Mouse (Mus musculus) thymus, postnatal 36 days (tissue): ENCODE results near the gene Plpp3.

ENCODE experiments used
- DNase-seq, 2 experiments: peaks; one replicate each; pipeline ENCODE4 v3.0.0; 2022; ENCODE audit warnings: mixed read lengths in 2 of 2

Gene Plpp3

DNA sequence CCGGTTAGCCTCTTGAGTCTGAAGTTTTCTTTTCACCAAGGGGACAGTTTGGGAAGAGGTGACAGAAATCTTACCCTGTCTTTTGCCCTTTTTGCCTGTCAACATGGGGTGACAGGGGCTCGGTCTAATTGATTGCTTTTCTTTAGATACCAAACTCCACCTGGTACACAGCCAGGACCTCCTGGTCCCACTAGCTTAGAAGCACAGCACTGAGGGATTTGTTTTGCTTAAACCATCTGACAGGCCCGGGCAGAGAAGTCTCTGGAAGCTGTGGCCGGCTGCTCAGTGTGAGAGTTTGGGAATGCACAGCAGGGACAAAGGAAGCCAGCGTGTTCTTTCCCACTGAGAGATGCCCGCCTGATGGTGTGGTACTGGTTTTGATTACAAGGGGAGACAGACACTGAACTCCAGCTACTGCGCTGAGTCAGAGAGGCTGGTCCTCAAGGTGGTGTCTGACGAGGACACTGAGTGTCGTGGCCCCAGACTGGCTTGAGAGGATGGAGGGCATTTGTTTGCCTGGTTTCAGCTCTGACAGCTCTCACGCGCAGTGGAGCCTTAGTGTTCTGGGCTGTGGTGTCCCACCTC is 64.2 kb downstream of the Plpp3 start:
- DNase-seq: no peak

DNA sequence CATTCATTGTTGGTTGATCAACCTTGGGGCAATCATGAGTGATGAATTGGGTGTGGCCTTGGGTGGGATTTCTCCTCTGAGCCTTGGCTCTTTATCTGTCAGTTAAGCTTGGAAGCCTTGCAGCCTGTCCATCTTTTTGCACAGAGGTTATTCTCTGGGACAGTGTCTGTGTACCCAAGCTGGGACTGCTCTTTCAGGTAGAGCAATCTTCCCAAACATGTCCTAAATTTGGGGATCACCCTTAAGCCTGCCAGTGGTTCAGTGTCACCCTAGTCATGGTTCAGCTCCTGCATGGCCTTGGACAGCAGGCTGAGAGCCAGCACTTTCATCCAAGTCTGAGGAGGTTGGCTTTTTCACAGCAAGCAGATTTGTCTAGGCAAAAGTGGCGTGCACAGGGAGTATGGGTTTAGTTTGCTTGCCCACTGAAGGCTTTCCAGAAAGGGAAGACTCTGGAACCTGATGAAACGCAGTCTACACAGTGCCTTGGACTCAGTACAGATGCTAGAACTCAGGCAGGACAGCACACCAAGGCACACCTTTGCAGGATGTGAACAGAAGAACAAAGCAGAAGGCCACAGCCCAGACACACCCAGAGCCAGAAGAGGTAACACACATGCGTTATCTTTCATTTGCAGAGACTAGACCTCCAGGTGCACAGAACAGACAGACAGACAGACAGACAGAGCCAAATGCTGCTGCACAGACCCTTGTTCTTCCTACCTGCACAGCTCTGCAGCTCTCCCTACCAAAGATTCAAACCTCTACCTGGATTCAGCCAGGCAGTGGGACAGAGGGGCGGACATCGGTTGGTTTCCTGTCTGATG is 66.2 kb downstream of the Plpp3 start:
- no peak for DNase-seq

- no peak for DNase-seq
These were observed 66.8 kb downstream of the Plpp3 start for GRCm38 (mm10) chr4:105223925-105224300.

- DNase-seq: no peak
These were observed 68.4 kb downstream of the Plpp3 start for GRCm38 (mm10) chr4:105225512-105225911.

DNA sequence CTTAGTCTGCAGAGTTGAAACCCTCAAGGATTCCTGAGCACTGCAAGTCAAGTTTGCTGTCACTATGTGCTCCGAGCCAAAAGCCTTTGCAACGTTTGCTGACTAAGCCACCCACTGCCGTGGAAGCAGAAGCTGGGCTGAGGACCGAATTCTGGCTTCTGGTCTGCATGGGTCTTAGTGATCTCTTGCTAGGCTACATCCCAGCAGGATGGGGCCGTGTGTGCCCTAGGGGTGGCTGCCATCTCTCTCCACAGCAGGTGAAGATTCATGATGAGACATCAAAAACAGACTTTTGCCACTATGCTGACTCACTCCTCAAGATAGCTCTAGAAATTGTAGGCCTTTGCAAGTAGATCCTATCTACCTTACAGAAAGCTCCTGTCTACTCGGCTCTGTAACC is 69.2 kb downstream of the Plpp3 start:
- no peak for DNase-seq

DNA sequence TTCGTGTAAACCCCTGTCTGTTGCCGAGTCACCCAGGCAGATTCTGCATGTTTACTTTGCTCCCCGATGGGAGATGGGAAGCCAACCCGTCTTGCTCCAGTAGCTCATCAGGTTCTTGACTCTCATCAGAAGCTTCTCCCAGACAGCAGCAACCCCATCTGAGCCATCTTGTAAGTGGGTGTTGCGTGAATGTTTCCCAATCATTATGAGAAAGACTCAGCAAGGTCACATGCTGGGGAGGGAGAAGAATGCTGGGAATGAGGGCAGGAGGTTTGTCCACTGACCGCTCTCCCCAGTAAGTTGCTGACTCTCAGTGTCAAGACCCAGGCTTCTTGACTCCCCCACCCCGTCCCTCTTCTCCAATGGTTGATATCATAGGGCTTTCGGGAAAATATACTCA is 73.0 kb downstream of the Plpp3 start:
- no peak for DNase-seq

GRCm38 (mm10) chr4:105240233-105240632 is 83.1 kb downstream of the Plpp3 start:
- DNase-seq: no peak

- no peak for DNase-seq
These were observed 87.8 kb downstream of the Plpp3 start for GRCm38 (mm10) chr4:105244931-105245330.

GRCm38 (mm10) chr4:105245479-105245944 is 88.4 kb downstream of the Plpp3 start:
- DNase-seq: no peak

- DNase-seq: no peak
These were observed 89.2 kb downstream of the Plpp3 start for GRCm38 (mm10) chr4:105246331-105246730.

DNA sequence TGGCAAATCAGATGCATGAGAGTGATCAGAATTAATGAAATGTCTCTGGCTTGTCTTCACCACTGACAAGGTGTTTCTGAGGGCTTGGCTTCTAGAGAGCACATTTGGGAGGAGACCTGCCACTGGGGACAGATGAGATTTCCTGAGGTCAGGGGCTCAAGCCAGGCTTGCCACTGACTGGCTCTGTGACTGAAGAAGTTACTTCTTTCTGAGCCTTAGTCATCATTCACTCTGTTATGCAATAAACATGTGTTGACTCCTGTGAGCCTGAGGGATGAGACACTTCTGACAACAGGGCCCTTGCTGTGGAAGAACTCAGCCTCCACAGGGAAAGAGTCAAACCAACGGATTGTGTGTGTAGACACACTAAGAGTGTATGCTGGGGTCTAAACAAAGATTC is 91.0 kb downstream of the Plpp3 start:
- no peak for DNase-seq

GRCm38 (mm10) chr4:105249283-105249682 is 92.1 kb downstream of the Plpp3 start:
- DNase-seq: no peak

DNA sequence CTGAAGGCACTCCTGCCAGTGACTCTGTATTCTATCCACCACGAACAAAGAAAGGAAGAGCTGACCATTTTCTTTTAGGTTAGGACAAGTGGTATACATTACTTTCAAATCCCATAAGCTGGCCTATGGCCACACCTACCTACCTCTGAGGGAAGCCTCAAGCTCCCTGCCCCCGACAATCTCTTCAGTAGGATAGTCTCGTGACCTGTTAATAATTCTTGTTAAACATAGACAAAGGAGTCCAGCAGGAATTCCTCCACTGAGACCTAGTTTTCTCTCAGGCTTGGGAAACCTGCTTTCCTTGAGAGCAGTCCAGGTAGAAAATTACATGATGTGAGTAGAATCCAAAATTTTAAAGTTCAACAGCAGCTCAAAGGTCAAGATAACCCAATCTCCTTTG is 93.8 kb downstream of the Plpp3 start:
- no peak for DNase-seq

DNA sequence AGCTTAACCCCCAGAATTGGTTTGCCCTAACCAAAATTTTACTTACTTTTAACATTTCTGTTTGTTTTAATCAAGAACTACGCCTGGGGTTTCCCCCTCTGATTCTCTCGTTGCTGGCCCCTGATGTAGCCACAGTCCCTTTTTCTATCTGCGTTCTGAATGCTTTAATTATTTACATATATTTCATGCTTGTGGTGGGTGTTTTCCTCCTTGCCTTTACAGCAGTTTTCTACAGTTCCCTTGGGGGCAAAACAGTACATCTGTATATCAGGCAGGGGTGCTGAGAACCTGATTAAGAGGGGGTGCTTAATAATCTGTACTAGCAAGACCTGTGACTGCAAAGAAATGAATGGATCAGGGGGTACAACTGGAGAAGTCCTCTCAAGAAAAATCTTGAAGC is 94.9 kb downstream of the Plpp3 start:
- no peak for DNase-seq

DNA sequence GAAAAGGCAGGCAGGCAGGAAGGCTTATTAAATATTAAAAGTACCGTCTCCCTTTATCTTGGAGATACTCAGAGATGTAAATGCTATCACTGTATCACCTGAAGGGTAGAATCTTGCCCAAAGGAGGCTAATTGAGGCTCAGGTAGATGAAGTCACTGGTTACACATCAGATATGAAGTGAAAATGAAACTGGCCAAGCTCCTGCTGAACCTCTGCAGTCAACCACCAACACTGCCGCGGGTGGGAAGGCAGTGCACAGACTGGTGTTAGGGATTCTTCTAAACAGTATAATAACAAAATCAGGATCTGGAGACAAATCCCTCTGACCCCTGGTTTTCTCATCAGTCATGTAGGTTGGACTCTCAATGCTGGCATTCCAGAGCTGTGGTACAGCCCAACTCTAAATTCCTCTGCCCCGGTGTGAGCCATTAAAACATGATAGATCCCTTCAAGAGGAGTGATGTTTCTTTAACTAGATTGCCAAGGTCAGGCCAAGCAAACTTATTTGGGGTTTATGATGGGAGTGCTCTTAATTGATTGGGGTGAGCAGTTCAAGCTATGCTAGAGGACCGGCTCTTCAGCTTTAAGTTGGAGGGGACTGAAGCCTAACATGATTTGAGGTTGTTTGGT is 95.5 kb downstream of the Plpp3 start:
- no peak for DNase-seq

GRCm38 (mm10) chr4:105253453-105254341 is 96.5 kb downstream of the Plpp3 start:
- no peak for DNase-seq

DNA sequence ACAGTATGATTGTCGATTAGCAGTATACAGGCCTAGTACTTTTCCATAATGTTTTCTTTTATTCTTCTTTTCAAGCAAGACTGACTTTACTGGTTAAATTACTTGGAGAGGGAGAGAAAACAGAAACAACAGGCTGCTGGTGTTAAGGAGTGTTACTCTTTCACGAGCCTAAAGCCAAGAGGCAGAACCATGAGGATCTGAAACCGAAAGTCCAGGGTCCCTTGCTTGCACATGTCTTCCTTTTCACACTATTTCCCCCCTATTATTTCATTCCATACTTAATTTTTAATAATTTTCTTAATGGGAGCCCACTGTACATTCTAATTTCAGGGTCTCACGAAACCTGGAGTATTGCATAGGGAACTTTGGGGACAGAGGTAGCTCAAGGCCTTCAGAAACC is 97.2 kb downstream of the Plpp3 start:
- no peak for DNase-seq

DNA sequence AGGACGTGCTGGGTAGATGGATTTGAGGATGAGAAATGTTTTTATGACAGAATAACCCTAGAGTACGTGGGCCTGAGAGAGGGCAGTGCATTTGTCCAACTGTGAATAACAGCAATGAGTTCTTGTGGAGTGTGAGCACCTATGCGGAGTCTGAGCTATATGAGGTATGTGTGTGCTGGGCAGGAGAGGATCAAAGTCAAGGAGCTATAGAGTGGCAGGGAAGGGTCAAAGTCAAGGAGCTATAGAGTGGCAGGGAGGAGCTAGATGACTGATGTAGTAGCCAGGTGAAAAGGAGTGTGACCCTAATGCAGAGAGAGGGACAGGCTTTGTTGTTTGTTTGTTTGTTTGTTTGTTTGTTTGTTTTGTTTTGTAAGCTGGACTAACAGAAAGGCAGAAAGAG is 98.0 kb downstream of the Plpp3 start:
- no peak for DNase-seq

GRCm38 (mm10) chr4:105257667-105258560 is 100.8 kb downstream of the Plpp3 start:
- DNase-seq: no peak

DNA sequence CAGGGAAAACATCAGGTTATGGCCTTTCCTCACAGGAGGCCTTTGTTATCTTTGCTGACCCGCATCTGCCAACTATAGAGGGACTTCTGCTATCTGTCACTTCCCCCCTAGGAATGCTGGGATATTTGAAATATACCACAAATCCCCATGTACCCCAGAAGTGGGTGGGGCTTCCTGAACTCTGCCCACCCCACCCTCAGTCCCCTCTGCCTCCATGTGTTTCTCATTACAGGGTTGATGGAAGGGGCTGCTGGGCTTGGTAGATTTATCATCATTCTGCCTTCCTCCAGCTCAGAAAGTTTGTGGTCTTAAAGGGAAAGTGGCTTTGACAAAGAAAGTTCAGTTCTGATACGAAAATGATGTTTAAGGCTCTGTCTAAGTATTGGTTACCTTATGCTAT is 103.2 kb downstream of the Plpp3 start:
- no peak for DNase-seq

DNA sequence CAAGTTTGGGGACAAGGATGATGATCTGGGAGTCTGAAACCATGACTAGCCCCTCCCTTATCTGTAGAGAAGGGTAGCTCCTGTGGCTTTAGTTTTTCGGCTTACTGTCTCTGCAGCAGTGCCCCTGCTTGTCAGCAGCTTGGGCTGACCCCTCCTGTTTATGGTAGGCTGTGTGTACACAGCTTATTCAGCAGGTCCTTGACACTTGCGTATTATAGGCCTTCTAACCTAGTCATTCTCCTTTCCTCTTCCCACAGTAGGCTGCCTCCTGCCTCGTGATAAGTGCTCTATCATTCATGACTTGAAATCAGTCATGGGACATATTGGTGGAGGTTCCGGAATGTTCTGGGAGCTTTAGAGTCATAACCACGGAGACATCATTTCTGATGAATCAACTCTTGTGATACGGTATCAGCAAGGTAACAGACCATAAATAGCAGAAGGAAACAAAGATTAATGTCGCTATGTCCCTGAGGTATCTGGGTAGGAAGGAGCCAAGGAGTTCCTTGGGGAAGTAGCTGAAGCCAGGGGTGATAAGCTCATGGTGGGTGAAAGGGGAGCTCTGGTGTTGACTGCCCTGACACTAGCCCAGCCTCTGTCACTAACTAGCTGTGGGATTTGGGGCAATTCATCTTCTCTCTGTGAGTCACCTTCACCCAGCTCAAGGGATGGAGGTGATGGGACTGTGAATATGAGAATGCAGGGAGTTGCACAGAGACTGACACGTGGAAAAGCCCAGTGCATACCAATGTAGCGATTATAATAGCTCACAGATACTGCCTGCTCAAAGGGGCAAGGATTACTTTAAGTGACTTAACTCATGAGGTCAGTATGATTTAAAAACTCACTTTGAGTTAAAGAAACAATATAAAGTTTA is 104.0 kb downstream of the Plpp3 start:
- no peak for DNase-seq
